Mouse (Mus musculus): ENCODE data around the gene Fam234a.
"Not testable (repeated sequence)": the region's sequence is repeated elsewhere in the genome, so short reads cannot be mapped to it uniquely, and the experiment has no call there.

The Fam234a gene

GRCm38 (mm10) chr17:26234386-26234785 lies 9.7 kb downstream of the Fam234a start:
- peak; percentile 33 to 53 for DNase-seq (ENCODE audit: low read depth in 2 of 2, low spot score in 2 of 2)

- peak in 1 of 2 experiments; percentile 29 for DNase-seq (ENCODE audit: low read depth in 2 of 2, low spot score in 2 of 2)
These were observed 11.2 kb downstream of the Fam234a start for GRCm38 (mm10) chr17:26232863-26233262.

DNA sequence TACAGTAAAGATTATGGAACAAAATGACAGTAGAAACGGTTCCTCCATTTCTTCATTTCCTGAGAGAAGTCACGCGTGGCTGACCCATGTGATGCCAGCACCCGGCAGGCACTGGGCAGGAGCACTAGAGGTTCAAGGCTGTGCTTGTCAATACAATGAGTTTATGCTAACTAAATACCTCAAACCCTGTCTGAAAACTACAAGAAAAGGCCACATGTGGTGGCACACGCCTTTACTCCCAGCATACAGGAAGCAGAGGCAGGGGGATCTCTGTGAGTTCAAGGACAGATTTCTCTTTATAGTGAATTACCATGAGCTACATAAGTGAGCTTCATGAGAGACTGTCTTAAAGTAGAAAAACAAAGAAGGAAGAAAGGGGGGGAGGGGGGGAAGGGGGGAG lies 12.9 kb downstream of the Fam234a start:
- DNase-seq (ENCODE audit: low read depth in 2 of 2, low spot score in 2 of 2): no peak

- DNase-seq (ENCODE audit: low read depth in 2 of 2, low spot score in 2 of 2): no peak
These were observed 14.3 kb downstream of the Fam234a start for GRCm38 (mm10) chr17:26229776-26230175.

GRCm38 (mm10) chr17:26225150-26225549 lies 18.9 kb downstream of the Fam234a start:
- no peak for DNase-seq (ENCODE audit: low read depth in 2 of 2, low spot score in 2 of 2)

DNA sequence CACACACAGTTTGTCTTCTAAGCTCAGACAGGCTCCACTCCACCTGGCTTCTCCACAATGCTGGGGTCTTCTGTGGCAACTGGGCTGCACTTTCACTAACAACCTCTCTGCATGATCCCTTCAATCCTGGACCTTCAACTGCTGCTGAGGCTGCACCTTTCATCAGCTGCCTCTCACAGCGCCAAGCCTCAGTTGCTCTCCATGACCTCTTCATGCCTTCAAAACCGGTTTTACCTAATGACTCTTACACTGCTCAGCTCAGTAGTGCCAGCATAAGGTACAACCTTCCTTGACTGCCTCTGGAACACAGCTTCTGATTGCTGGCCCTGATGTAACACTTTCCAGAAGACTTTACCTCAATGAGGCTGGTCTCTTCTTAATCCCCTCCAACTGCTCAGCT lies 22.5 kb downstream of the Fam234a start:
- no peak for DNase-seq (ENCODE audit: low read depth in 2 of 2, low spot score in 2 of 2)

- no peak for DNase-seq (ENCODE audit: low read depth in 2 of 2, low spot score in 2 of 2)
These were observed 31.4 kb downstream of the Fam234a start for GRCm38 (mm10) chr17:26212681-26213080.

DNA sequence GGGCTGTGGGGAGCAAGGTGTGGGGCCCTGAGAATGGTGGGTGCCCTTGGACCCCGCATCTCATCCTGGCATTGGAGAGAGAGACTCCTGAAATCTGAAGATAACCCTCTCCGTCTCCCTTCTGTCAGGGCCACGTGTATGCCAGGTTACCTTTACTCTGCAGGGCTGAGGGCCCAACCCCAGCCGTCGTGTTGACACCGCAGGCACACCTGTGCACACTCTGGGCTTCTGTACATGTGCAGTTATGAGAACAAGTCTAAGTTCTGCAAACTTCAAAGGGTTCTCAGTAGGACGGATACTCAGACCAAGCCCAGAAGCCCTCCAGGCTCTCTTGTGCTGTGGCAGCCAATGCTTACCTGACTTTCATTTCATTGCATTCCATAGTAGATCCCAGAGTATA lies 31.8 kb downstream of the Fam234a start:
- DNase-seq (ENCODE audit: low read depth in 2 of 2, low spot score in 2 of 2): no peak

DNA sequence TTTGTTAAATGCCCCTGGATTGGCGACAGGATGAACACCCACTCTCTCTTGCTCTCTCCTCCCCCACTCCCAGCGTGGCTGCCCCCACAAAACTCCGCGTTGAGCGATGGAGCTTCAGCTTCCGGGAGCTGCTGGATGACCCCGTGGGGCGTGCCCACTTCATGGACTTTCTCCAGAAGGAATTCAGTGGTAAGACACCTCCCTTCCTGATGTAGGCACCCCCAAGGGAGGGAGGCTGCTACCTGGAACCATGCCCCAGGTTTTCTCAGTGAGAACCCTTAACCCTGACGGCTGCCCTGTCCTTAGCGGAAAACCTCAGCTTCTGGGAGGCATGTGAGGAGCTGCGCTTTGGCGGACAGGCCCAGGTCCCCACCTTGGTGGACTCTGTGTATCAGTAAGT lies 36.4 kb downstream of the Fam234a start, which contains the start of gene Arhgdig:
Gene Arhgdig (minus strand): TSS at position 101 of the 400 bp plus-strand sequence.
- DNase-seq (ENCODE audit: low read depth in 2 of 2, low spot score in 2 of 2): no peak

DNA sequence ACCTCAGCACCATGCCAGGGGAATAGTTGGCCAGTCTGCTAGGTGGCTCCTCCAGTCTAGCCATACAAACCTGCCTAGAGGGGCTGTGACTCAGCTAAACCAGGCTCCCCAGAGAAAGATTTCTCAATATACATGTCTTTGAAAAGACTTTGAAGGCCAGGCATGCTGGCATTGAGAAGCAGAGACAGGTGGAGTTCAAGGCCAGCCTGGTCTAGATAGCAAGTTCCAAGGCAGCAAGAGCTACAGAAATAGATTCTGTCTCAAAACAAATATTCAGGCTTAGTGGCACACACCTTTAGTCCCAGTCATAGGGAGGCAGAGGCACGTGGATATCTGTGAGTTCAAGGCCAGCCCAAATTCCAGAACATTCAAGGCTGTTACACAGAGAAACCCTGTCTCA lies 37.6 kb downstream of the Fam234a start:
- no peak for DNase-seq (ENCODE audit: low read depth in 2 of 2, low spot score in 2 of 2)

GRCm38 (mm10) chr17:26204766-26205165 lies 39.3 kb downstream of the Fam234a start:
- no peak for DNase-seq (ENCODE audit: low read depth in 2 of 2, low spot score in 2 of 2)

- peak in 1 of 2 experiments; percentile 20 for DNase-seq (ENCODE audit: low read depth in 2 of 2, low spot score in 2 of 2)
These were observed 40.7 kb downstream of the Fam234a start for GRCm38 (mm10) chr17:26203321-26203811.

- peak; percentile 39 to 53 for DNase-seq (ENCODE audit: low read depth in 2 of 2, low spot score in 2 of 2)
These were observed 41.3 kb downstream of the Fam234a start, which contains the start of gene Rgs11 for GRCm38 (mm10) chr17:26202737-26203136. Gene Rgs11 (plus strand): TSS chr17:26202951.

GRCm38 (mm10) chr17:26201998-26202397 lies 42.0 kb downstream of the Fam234a start:
- DNase-seq (ENCODE audit: low read depth in 2 of 2, low spot score in 2 of 2): no peak

DNA sequence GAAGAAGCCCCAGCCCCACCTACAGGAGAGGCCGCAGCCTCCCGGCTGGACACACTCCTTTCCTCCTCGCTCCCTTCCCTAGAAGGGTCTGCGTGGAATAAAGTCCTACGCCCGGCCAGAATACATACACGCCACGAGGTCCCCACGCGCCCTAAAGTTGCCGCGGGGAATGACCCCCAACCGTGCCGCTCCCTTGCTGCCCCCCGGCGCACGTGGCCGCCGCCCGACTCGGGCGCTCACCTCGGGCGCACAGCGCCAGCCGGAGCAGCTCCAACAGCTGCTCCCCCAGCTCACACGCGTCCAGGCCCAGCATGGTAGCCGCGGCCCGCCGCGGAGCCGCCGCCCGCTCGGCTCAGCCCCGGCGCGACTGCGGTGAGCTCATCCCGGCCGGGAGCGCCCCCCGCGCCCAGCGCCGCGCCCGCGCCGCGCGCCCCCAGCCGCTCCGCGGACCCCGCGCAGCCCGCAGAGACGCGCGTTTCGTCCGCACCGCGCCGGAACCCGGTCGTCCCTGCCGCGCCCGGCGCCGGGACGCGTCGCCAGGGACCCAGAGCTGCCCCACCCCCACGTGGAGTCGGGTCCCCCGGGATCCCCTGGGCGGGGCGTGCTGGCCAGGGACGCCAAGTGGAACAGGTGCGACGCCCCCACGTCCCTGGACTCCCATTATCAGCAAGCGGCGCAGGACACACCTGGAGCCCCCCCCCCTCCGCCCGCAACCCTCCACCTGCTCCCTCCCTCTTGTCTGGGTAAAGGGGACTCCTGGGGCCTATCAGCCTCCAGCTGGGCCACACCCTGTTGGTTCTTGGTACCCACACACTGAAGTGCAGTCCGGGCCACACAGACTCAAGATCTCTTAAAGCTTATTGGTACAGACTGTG lies 43.0 kb downstream of the Fam234a start:
- DNase-seq (ENCODE audit: low read depth in 2 of 2, low spot score in 2 of 2): no peak

DNA sequence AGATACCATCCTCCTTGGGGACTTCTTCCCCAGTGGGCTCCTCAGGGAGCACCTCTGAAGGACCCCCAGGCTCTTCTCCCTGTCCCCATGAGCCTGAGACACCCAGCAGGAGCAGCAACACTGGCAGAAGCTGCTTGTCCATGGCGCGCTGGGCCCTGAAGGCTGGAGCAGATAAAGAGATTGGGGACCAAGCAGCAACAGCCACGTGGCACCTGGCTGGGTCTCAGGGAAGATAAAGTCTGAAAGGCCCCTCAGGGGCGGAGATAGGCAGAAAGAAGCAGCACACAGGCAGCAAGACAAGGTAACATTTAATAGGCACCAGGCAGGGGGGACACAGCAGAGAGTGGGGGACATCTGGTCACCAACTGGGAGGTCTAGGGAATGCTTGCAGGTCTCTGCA lies 45.1 kb downstream of the Fam234a start, which contains the start of gene Pdia2:
Gene Pdia2 (minus strand): TSS at position 196 of the 400 bp plus-strand sequence.
- no peak for DNase-seq (ENCODE audit: low read depth in 2 of 2, low spot score in 2 of 2)

DNA sequence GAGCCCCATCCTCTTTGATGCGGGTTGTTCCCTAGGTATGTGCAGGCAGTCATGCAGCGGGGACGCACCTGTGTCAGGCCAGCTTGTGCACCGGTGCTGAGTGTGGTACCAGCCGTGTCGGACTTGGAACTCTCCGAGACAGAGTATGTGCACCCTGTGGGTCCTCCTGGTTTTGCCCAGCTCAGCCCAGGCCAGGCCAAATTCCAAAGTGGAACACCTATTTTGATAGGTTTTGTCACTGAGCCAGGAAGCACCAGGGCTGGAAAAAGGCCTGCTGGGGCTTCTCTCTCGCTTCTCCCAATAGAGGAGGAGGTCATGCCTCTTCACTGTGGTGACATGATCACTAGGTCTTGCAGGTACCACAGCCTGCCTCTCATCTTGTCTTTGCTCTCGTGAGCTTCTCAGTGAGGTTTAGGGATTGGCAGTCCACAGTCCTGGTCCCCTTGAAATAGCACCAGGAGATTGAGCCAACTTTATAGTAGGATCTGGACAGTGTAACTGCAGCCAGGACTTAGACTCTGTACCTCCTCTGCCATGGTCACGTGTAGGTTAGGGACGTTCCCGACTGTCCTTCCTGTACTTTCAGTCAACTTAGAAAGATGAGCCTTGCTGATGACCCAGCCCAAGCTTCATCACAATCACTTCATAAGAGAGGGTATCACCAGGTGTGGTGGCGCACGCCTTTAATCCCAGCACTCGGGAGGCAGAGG lies 51.4 kb downstream of the Fam234a start:
- no peak for DNase-seq (ENCODE audit: low read depth in 2 of 2, low spot score in 2 of 2)

GRCm38 (mm10) chr17:26191486-26191885 lies 52.6 kb downstream of the Fam234a start:
- DNase-seq (ENCODE audit: low read depth in 2 of 2, low spot score in 2 of 2): not testable (repeated sequence)

DNA sequence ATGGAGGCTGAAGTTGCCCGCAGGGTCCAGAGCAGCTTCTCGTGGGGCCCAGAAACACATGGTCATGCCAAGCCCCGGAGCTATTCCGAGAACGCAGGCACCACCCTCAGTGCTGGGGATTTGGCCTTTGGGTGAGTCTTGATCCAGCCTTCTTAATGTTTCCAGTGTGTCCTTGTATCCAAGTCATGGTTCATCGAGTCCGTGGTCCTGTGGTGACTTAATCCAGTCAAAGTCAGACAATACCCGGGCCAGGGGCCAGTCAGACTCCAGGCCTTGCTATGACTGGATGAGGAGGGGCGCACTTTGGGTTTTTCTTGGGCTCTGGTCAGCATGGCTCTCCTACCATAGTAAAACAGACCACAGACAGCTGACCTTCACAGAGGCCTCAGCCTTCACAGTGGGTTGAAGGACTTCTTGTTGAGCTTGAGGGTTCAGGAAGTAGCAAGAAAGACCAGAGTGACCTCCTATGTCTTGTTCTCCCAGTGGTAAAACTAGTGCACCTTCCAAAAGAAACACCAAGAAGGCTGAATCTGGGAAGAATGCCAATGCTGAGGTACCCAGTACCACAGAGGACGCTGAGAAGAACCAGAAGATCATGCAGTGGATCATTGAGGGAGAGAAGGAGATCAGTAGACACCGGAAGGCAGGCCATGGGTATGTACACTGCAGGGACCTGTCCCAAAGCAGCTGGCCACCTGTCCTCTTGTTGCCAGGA lies 55.8 kb downstream of the Fam234a start:
- DNase-seq (ENCODE audit: low read depth in 2 of 2, low spot score in 2 of 2): no peak

DNA sequence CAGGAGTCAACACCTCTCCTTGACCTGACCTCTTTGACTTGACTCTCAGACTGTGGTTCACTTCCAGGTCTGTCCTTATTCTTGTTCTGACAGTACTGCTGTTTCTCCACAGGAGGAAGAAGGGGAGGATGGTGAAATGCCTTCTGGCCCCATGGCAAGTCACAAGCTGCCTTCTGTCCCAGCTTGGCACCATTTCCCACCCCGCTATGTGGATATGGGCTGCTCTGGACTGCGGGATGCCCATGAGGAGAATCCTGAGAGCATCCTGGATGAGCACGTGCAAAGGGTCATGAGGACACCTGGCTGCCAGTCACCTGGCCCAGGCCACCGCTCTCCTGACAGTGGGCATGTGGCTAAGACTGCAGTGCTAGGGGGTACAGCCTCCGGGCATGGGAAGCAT lies 56.5 kb downstream of the Fam234a start:
- no peak for DNase-seq (ENCODE audit: low read depth in 2 of 2, low spot score in 2 of 2)

DNA sequence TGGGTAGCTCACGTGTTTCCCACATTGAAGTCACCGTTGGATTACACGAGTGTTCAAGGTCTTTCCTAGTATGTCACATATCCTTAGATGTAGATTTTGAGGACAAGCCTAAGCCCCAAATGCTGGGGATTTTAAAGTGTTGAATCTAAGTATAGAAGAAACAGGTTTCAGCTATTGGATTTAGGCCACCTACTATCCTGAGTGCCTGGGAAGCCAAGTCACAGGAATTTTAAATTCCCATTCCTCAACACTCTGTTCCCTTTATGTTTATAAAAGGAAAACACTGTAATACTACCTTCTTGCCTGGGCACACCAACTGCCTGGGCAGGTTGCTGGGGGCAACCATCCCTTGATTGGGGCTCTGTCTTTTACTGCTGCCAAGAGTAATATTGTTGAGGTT lies 62.9 kb downstream of the Fam234a start:
- no peak for DNase-seq (ENCODE audit: low read depth in 2 of 2, low spot score in 2 of 2)

Data from CD8-positive naive resting alpha-beta T cell, adult 2 months (primary cell).